Mouse (Mus musculus) testis, adult 10 weeks (tissue): ENCODE data around the gene Pappa2. TPM values are rescaled to one million over a fixed set of nuclear protein-coding genes. Genes with fewer than 3 reads are reported as not detected.

Experiments
- polyA plus RNA-seq: library from polyadenylated mRNA; stranded (reverse); fragments of 350-450 nt; fragmentation: Illumina TruSeq; extraction: RNeasy Lipid Tissue Mini Kit (QIAGEN cat#74804); gene quantifications from one replicate; pipeline ENCODE4 v1.2.3, GENCODE M21; 2014; ENCODE audit warnings: low read depth, low replicate concordance

The Pappa2 gene
- 0.43 TPM for polyA plus RNA-seq

GRCm38 (mm10) chr1:158980390-158980789, at the start of gene Pappa2:
TSS of gene Pappa2 (minus strand) at chr1:158980490.

